Mouse (Mus musculus): ENCODE data around the gene Trafd1.
A peak's percentile ranks its signal among the peaks of the same experiment; 100 is the strongest.

The Trafd1 gene

GRCm38 (mm10) chr5:121385461-121386119 lies at the start of gene Trafd1:
Trafd1 (minus strand) TSS chr5:121385632.
- DNase-seq: peak; percentile 98

- DNase-seq: no peak
Measured at GRCm38 (mm10) chr5:121428954-121429353, 43.5 kb upstream of the Trafd1 start.

- DNase-seq: no peak
Measured at GRCm38 (mm10) chr5:121423297-121423696, 37.9 kb upstream of the Trafd1 start.

- no peak for DNase-seq
Measured at GRCm38 (mm10) chr5:121422787-121423186, 37.4 kb upstream of the Trafd1 start.

GRCm38 (mm10) chr5:121420721-121421120 lies 35.3 kb upstream of the Trafd1 start:
- DNase-seq: no peak

GRCm38 (mm10) chr5:121410975-121411374 lies 25.5 kb upstream of the Trafd1 start:
- no peak for DNase-seq

GRCm38 (mm10) chr5:121407856-121408255 lies 22.4 kb upstream of the Trafd1 start:
- no peak for DNase-seq

GRCm38 (mm10) chr5:121400849-121401248 lies 15.4 kb upstream of the Trafd1 start:
- DNase-seq: no peak

- DNase-seq: no peak
Measured at GRCm38 (mm10) chr5:121400064-121400463, 14.6 kb upstream of the Trafd1 start.

GRCm38 (mm10) chr5:121399540-121399939 lies 14.1 kb upstream of the Trafd1 start:
- no peak for DNase-seq

- DNase-seq: no peak
Measured at GRCm38 (mm10) chr5:121398965-121399462, 13.6 kb upstream of the Trafd1 start.

- no peak for DNase-seq
Measured at GRCm38 (mm10) chr5:121398146-121398964, 12.9 kb upstream of the Trafd1 start.

- DNase-seq: peak; percentile 95 to 96
Measured at GRCm38 (mm10) chr5:121397187-121398145, 12.0 kb upstream of the Trafd1 start, which contains the start of gene Naa25. Naa25 (plus strand) TSS chr5:121397936.

GRCm38 (mm10) chr5:121395621-121396020 lies 10.2 kb upstream of the Trafd1 start:
- DNase-seq: no peak

GRCm38 (mm10) chr5:121393402-121393801 lies 8.0 kb upstream of the Trafd1 start:
- no peak for DNase-seq

GRCm38 (mm10) chr5:121392667-121393380 lies 7.4 kb upstream of the Trafd1 start:
- DNase-seq: peak in 1 of 2 experiments; percentile 41

- DNase-seq: no peak
Measured at GRCm38 (mm10) chr5:121389691-121390090, 4.3 kb upstream of the Trafd1 start.

- no peak for DNase-seq
Measured at GRCm38 (mm10) chr5:121389106-121389505, 3.7 kb upstream of the Trafd1 start.

GRCm38 (mm10) chr5:121387126-121387525 lies 1.7 kb upstream of the Trafd1 start:
- DNase-seq: peak; percentile 39 to 42

GRCm38 (mm10) chr5:121386120-121386909 lies 883 bp upstream of the Trafd1 start:
- DNase-seq: peak in 1 of 2 experiments; percentile 56
